Mouse (Mus musculus) cortical plate, adult 2 months (tissue): ENCODE measurements around the gene Dock11.

Experiments
- CTCF ChIP-seq: fragments of 200-500 bp; IDR thresholded peaks from 2 replicates; pipeline ENCODE4 v1.5.1; 2011; ENCODE audit warnings: mild to moderate bottlenecking, control low read depth, low read length; ENCODE audit not compliant: insufficient read depth; ENCODE audit errors: extremely low read depth
- POLR2A ChIP-seq: fragments of 200-500 bp; IDR thresholded peaks from 2 replicates; pipeline ENCODE4 v1.6.1; 2011; ENCODE audit warnings: mild to moderate bottlenecking, low read length, control low read depth; ENCODE audit not compliant: insufficient read depth; ENCODE audit errors: extremely low read depth

- TF ChIP-seq CTCF: no peak
- TF ChIP-seq POLR2A: no peak
Observed at GRCm38 (mm10) chrX:35956236-35956635, 67.6 kb downstream of the Dock11 start.
